Mouse (Mus musculus): Measurements from ENCODE around the gene Ccdc157.

DNA sequence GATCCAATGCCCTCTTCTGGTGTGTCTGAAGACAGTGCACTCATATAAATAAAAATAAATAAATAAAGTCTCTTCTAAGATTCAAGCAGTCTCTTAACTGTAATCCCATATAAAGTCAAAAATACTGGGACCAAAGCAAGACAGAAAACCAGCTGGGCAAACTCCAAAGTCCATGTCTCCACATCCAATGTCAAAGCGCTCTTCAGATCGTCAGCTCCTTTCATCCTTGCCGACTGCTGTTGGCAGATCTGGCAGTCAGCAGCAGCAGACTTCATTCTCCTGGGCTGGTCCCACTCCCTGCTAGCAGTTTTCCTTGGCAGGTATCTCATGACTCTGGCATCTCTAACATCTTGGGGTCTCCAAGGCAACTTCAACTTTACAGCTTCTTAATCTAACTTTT lies 1.4 kb downstream of the Ccdc157 start:
- TF ChIP-seq CTCF (IDR thresholded peaks at IDR 0.05; ENCODE audit: borderline replicate concordance, insufficient read depth, low read depth, low read length) (no peak), POLR2A (IDR thresholded peaks at IDR 0.05; ENCODE audit: borderline replicate concordance, insufficient read depth, low read length) (no peak)

Measured in cerebellum, adult 2 months (tissue).